Mouse (Mus musculus): ENCODE measurements around the gene Trim68. TPM values are rescaled to one million over a fixed set of nuclear protein-coding genes. Genes with fewer than 3 reads are reported as not detected.

The Trim68 gene
- total and polyA plus RNA-seq, 2 experiments from 2014 or later, result 5.7 to 7.1 TPM

- H3K36me3 ChIP-seq (ENCODE audit: insufficient read depth, low read length), result no peaks in the 10 kb centered on the region
- H3K9ac ChIP-seq (replicated peaks; ENCODE audit: low read length, poor library complexity, severe bottlenecking), result no peak within 1 kb of the TSS
These were observed 49.0 kb downstream of the Trim68 start, which contains the start of gene Olfr554 for GRCm38 (mm10) chr7:102638132-102638531. Gene Olfr554, plus strand, starts transcription at chr7:102638432.

GRCm38 (mm10) chr7:102636665-102637064 lies 50.5 kb downstream of the Trim68 start:
- TF ChIP-seq CTCF (IDR thresholded peaks at IDR 0.05), result peak; percentile 58
- H3K4me2 ChIP-seq (ENCODE audit: low read depth, low read length, poor library complexity, severe bottlenecking), result no peak overlapping the region
- H3K27ac ChIP-seq (ENCODE audit: low read depth, low read length), result no peak overlapping the region
- 29% methylated on average over 3 of the region's 3 CpGs for WGBS
- DNase-seq (ENCODE audit: low spot score), result peak; percentile 4
- H3K36me3 ChIP-seq (ENCODE audit: insufficient read depth, low read length), result no peaks in the 10 kb centered on the region
- H3K4me3 ChIP-seq (ENCODE audit: low read depth, low read length), result no peak overlapping the region
- no peak for ATAC-seq (ENCODE audit: low FRiP score)
- H3K9me3 ChIP-seq (ENCODE audit: low read length), result no peaks in the 10 kb centered on the region
- no peaks in the 10 kb centered on the region for H3K27me3 ChIP-seq (ENCODE audit: insufficient read depth, low read length)
- H3K4me1 ChIP-seq (ENCODE audit: insufficient read depth, low read length), result no peaks in the 10 kb centered on the region
- no peak overlapping the region for H3K9ac ChIP-seq (replicated peaks; ENCODE audit: low read length, poor library complexity, severe bottlenecking)

More at GRCm38 (mm10) chr7:102638132-102638531, 49.0 kb downstream of the Trim68 start, which contains the start of gene Olfr554:
- no peak within 1 kb of the TSS for H3K4me3 ChIP-seq (ENCODE audit: low read depth, low read length)
- no peak for TF ChIP-seq CTCF (IDR thresholded peaks at IDR 0.05)
- H3K27ac ChIP-seq (ENCODE audit: low read depth, low read length), result no peak within 1 kb of the TSS
- H3K9me3 ChIP-seq (ENCODE audit: low read length), result no peaks in the 10 kb centered on the region
- 84% methylated on average over 1 of the region's 1 CpGs for WGBS
- ATAC-seq (ENCODE audit: low FRiP score), result no peak
- H3K4me2 ChIP-seq (ENCODE audit: low read depth, low read length, poor library complexity, severe bottlenecking), result no peak within 1 kb of the TSS
- no peaks in the 10 kb centered on the region for H3K27me3 ChIP-seq (ENCODE audit: insufficient read depth, low read length)
- no peaks in the 10 kb centered on the region for H3K4me1 ChIP-seq (ENCODE audit: insufficient read depth, low read length)
- DNase-seq (ENCODE audit: low spot score), result no peak

Other genes starting within 250 kb of the Trim68 start
- gene Rrm1, start 245.6 kb downstream of the Trim68 start, total RNA-seq (2014; rRNA removed), result 31.2 and 35.6 TPM in 2 replicates
- gene Rrm1, start 245.6 kb downstream of the Trim68 start, polyA plus RNA-seq (2015; fragmentation: Nextera tagmentation; extraction: Ambion mirVana), result 25.0 and 26.1 TPM in 2 replicates
- not detected in 2 replicates for gene Olfr543, start 205.6 kb downstream of the Trim68 start, total RNA-seq (2014; rRNA removed)
- gene Olfr543, start 205.6 kb downstream of the Trim68 start, polyA plus RNA-seq (2015; fragmentation: Nextera tagmentation; extraction: Ambion mirVana), result 0.29 and 0.38 TPM in 2 replicates
- not detected in 2 replicates for gene Olfr544, start 199.0 kb downstream of the Trim68 start, total RNA-seq (2014; rRNA removed)
- 0.12 TPM in 1 of 2 replicates, not detected in the other for gene Olfr544, start 199.0 kb downstream of the Trim68 start, polyA plus RNA-seq (2015; fragmentation: Nextera tagmentation; extraction: Ambion mirVana)
- gene Olfr545, start 187.8 kb downstream of the Trim68 start, total RNA-seq (2014; rRNA removed), result not detected in 2 replicates
- gene Olfr545, start 187.8 kb downstream of the Trim68 start, polyA plus RNA-seq (2015; fragmentation: Nextera tagmentation; extraction: Ambion mirVana), result 0.07 and 0.17 TPM in 2 replicates
- gene Olfr547, start 152.6 kb downstream of the Trim68 start, total RNA-seq (2014; rRNA removed), result not detected in 2 replicates
- not detected in 2 replicates for gene Olfr547, start 152.6 kb downstream of the Trim68 start, polyA plus RNA-seq (2015; fragmentation: Nextera tagmentation; extraction: Ambion mirVana)
- not detected in 2 replicates for gene Olfr548-ps1, start 146.4 kb downstream of the Trim68 start, total RNA-seq (2014; rRNA removed)
- gene Olfr548-ps1, start 146.4 kb downstream of the Trim68 start, polyA plus RNA-seq (2015; fragmentation: Nextera tagmentation; extraction: Ambion mirVana), result not detected in 2 replicates
- gene Olfr549, start 137.5 kb downstream of the Trim68 start, total RNA-seq (2014; rRNA removed), result not detected in 2 replicates
- not detected in 2 replicates for gene Olfr549, start 137.5 kb downstream of the Trim68 start, polyA plus RNA-seq (2015; fragmentation: Nextera tagmentation; extraction: Ambion mirVana)
- 2.1 and 3.8 TPM in 2 replicates for gene Trim21, start 121.8 kb downstream of the Trim68 start, total RNA-seq (2014; rRNA removed)
- gene Trim21, start 121.8 kb downstream of the Trim68 start, polyA plus RNA-seq (2015; fragmentation: Nextera tagmentation; extraction: Ambion mirVana), result 0.27 and 0.42 TPM in 2 replicates
- gene Olfr550, start 115.9 kb downstream of the Trim68 start, total RNA-seq (2014; rRNA removed), result not detected in 2 replicates
- gene Olfr550, start 115.9 kb downstream of the Trim68 start, polyA plus RNA-seq (2015; fragmentation: Nextera tagmentation; extraction: Ambion mirVana), result not detected in 2 replicates
- not detected in 2 replicates for gene Olfr551, start 95.4 kb downstream of the Trim68 start, total RNA-seq (2014; rRNA removed)
- gene Olfr551, start 95.4 kb downstream of the Trim68 start, polyA plus RNA-seq (2015; fragmentation: Nextera tagmentation; extraction: Ambion mirVana), result not detected in 2 replicates
- not detected in 2 replicates for gene Olfr552, start 89.6 kb downstream of the Trim68 start, total RNA-seq (2014; rRNA removed)
- gene Olfr552, start 89.6 kb downstream of the Trim68 start, polyA plus RNA-seq (2015; fragmentation: Nextera tagmentation; extraction: Ambion mirVana), result not detected in 2 replicates
- not detected in 2 replicates for gene Olfr553, start 69.1 kb downstream of the Trim68 start, total RNA-seq (2014; rRNA removed)
- not detected in 2 replicates for gene Olfr553, start 69.1 kb downstream of the Trim68 start, polyA plus RNA-seq (2015; fragmentation: Nextera tagmentation; extraction: Ambion mirVana)
- gene Olfr554, start 48.9 kb downstream of the Trim68 start, total RNA-seq (2014; rRNA removed), result not detected in 2 replicates
- gene Olfr554, start 48.9 kb downstream of the Trim68 start, polyA plus RNA-seq (2015; fragmentation: Nextera tagmentation; extraction: Ambion mirVana), result not detected in 2 replicates
- gene Olfr555, start 28.5 kb downstream of the Trim68 start, total RNA-seq (2014; rRNA removed), result not detected in 2 replicates
- gene Olfr555, start 28.5 kb downstream of the Trim68 start, polyA plus RNA-seq (2015; fragmentation: Nextera tagmentation; extraction: Ambion mirVana), result not detected in 2 replicates
- gene Olfr556, start 22.4 kb downstream of the Trim68 start, total RNA-seq (2014; rRNA removed), result not detected in 2 replicates
- not detected in 2 replicates for gene Olfr556, start 22.4 kb downstream of the Trim68 start, polyA plus RNA-seq (2015; fragmentation: Nextera tagmentation; extraction: Ambion mirVana)
- gene Olfr557, start 8.6 kb upstream of the Trim68 start, total RNA-seq (2014; rRNA removed), result not detected in 2 replicates
- not detected in 2 replicates for gene Olfr557, start 8.6 kb upstream of the Trim68 start, polyA plus RNA-seq (2015; fragmentation: Nextera tagmentation; extraction: Ambion mirVana)
- gene Olfr558, start 14.9 kb upstream of the Trim68 start, total RNA-seq (2014; rRNA removed), result 0.05 and 0.16 TPM in 2 replicates
- not detected in 2 replicates for gene Olfr558, start 14.9 kb upstream of the Trim68 start, polyA plus RNA-seq (2015; fragmentation: Nextera tagmentation; extraction: Ambion mirVana)
- gene Olfr33, start 31.7 kb upstream of the Trim68 start, total RNA-seq (2014; rRNA removed), result not detected in 2 replicates
- gene Olfr33, start 31.7 kb upstream of the Trim68 start, polyA plus RNA-seq (2015; fragmentation: Nextera tagmentation; extraction: Ambion mirVana), result not detected in 2 replicates
- gene Olfr559, start 40.2 kb upstream of the Trim68 start, total RNA-seq (2014; rRNA removed), result not detected in 2 replicates
- gene Olfr559, start 40.2 kb upstream of the Trim68 start, polyA plus RNA-seq (2015; fragmentation: Nextera tagmentation; extraction: Ambion mirVana), result not detected in 2 replicates
- gene Olfr560, start 72.0 kb upstream of the Trim68 start, total RNA-seq (2014; rRNA removed), result not detected in 2 replicates
- not detected in 2 replicates for gene Olfr560, start 72.0 kb upstream of the Trim68 start, polyA plus RNA-seq (2015; fragmentation: Nextera tagmentation; extraction: Ambion mirVana)
- not detected in 2 replicates for gene Olfr78, start 72.1 kb upstream of the Trim68 start, total RNA-seq (2014; rRNA removed)
- 0.09 and 0.10 TPM in 2 replicates for gene Olfr78, start 72.1 kb upstream of the Trim68 start, polyA plus RNA-seq (2015; fragmentation: Nextera tagmentation; extraction: Ambion mirVana)
- gene Olfr561, start 83.9 kb upstream of the Trim68 start, total RNA-seq (2014; rRNA removed), result not detected in 2 replicates
- 0.06 TPM in 1 of 2 replicates, not detected in the other for gene Olfr561, start 83.9 kb upstream of the Trim68 start, polyA plus RNA-seq (2015; fragmentation: Nextera tagmentation; extraction: Ambion mirVana)
- gene Olfr564, start 116.2 kb upstream of the Trim68 start, total RNA-seq (2014; rRNA removed), result not detected in 2 replicates
- not detected in 2 replicates for gene Olfr564, start 116.2 kb upstream of the Trim68 start, polyA plus RNA-seq (2015; fragmentation: Nextera tagmentation; extraction: Ambion mirVana)
- not detected in 2 replicates for gene Olfr566, start 171.4 kb upstream of the Trim68 start, total RNA-seq (2014; rRNA removed)
- not detected in 2 replicates for gene Olfr566, start 171.4 kb upstream of the Trim68 start, polyA plus RNA-seq (2015; fragmentation: Nextera tagmentation; extraction: Ambion mirVana)
- gene Olfr568, start 189.8 kb upstream of the Trim68 start, total RNA-seq (2014; rRNA removed), result not detected in 2 replicates
- gene Olfr568, start 189.8 kb upstream of the Trim68 start, polyA plus RNA-seq (2015; fragmentation: Nextera tagmentation; extraction: Ambion mirVana), result not detected in 2 replicates
- gene Olfr569, start 203.6 kb upstream of the Trim68 start, total RNA-seq (2014; rRNA removed), result not detected in 2 replicates
- gene Olfr569, start 203.6 kb upstream of the Trim68 start, polyA plus RNA-seq (2015; fragmentation: Nextera tagmentation; extraction: Ambion mirVana), result not detected in 2 replicates
- gene Olfr570, start 207.2 kb upstream of the Trim68 start, total RNA-seq (2014; rRNA removed), result not detected in 2 replicates
- gene Olfr570, start 207.2 kb upstream of the Trim68 start, polyA plus RNA-seq (2015; fragmentation: Nextera tagmentation; extraction: Ambion mirVana), result not detected in 2 replicates
- gene Olfr571, start 230.2 kb upstream of the Trim68 start, total RNA-seq (2014; rRNA removed), result not detected in 2 replicates
- not detected in 2 replicates for gene Olfr571, start 230.2 kb upstream of the Trim68 start, polyA plus RNA-seq (2015; fragmentation: Nextera tagmentation; extraction: Ambion mirVana)
- gene Olfr572, start 237.1 kb upstream of the Trim68 start, total RNA-seq (2014; rRNA removed), result not detected in 2 replicates
- not detected in 2 replicates for gene Olfr572, start 237.1 kb upstream of the Trim68 start, polyA plus RNA-seq (2015; fragmentation: Nextera tagmentation; extraction: Ambion mirVana)